Mouse (Mus musculus): ENCODE results near the gene Fasl.

- TF ChIP-seq CTCF (IDR thresholded peaks at IDR 0.05; ENCODE audit: borderline replicate concordance, insufficient read depth, low read depth, low read length) (no peak), POLR2A (IDR thresholded peaks at IDR 0.05; ENCODE audit: borderline replicate concordance, insufficient read depth, low read length) (no peak)
Observed at GRCm38 (mm10) chr1:161764964-161765363, 23.3 kb downstream of the Fasl start.

Measured in cerebellum, adult 2 months (tissue).